Mouse (Mus musculus) hindbrain, embryonic 11.5 days (tissue): Measurements from ENCODE around the gene Napsa. TPM values are rescaled to one million over a fixed set of nuclear protein-coding genes. Genes with fewer than 3 reads are reported as not detected.

Source experiments
- ATAC-seq: fragments of 200-750 bp; cut with Nextera tagmentation; 2 replicates; pipeline ENCODE4 v1.8.0; 2017; ENCODE audit warnings: mild to moderate bottlenecking, moderate TSS enrichment, moderate library complexity; ENCODE audit not compliant: low FRiP score
- DNase-seq: peaks from one replicate; pipeline ENCODE4 v3.0.0-alpha.2; 2015; ENCODE audit warnings: low spot score
- H3K27ac ChIP-seq: fragments of 300-500 bp; sonication (generic); 2 replicates; pipeline ENCODE4 v1.5.1; 2014; ENCODE audit warnings: mild to moderate bottlenecking, low read depth, low read length
- H3K27me3 ChIP-seq: fragments of 300-500 bp; sonication (generic); 2 replicates; pipeline ENCODE4 v1.6.1; 2014; ENCODE audit warnings: mild to moderate bottlenecking, low read length, moderate library complexity, mixed read lengths; ENCODE audit not compliant: control insufficient read depth, insufficient read depth
- H3K36me3 ChIP-seq: fragments of 300-500 bp; sonication (generic); 2 replicates; pipeline ENCODE4 v1.6.1; 2014; ENCODE audit warnings: mild to moderate bottlenecking, low read length, moderate library complexity, mixed read lengths; ENCODE audit not compliant: control insufficient read depth, insufficient read depth
- H3K4me1 ChIP-seq: fragments of 300-500 bp; sonication (generic); replicated peaks from 2 replicates; pipeline ENCODE4 v1.6.1; 2014; ENCODE audit warnings: low read length, mixed read lengths; ENCODE audit not compliant: control insufficient read depth, insufficient read depth
- H3K4me2 ChIP-seq: fragments of 300-500 bp; sonication (generic); replicated peaks from 2 replicates; pipeline ENCODE4 v1.6.1; 2014; ENCODE audit warnings: mild to moderate bottlenecking, low read depth, low read length
- H3K4me3 ChIP-seq: fragments of 300-500 bp; sonication (generic); 2 replicates; pipeline ENCODE4 v1.5.1; 2014; ENCODE audit warnings: low read depth, low read length
- H3K9ac ChIP-seq: fragments of 300-500 bp; sonication (generic); 2 replicates; pipeline ENCODE4 v1.6.1; 2014; ENCODE audit warnings: low read depth, low read length
- H3K9me3 ChIP-seq: fragments of 300-500 bp; sonication (generic); 2 replicates; pipeline ENCODE4 v1.6.1; 2016; ENCODE audit warnings: low read length; ENCODE audit not compliant: control insufficient read depth
- WGBS: fragments of 180-500 bp; shearing (Covaris S2); extraction: QIAGEN DNeasy Blood & Tissue Kit; methylation state at CpG from one replicate; pipeline ENCODE4 v1.1.7; 2014; 5-methylcytosine and 5-hydroxymethylcytosine counted together
- polyA plus RNA-seq: library from polyadenylated mRNA; unstranded; fragments of >200 nt; fragmentation: Nextera tagmentation; extraction: Ambion mirVana; gene quantifications from 2 replicates; pipeline ENCODE4 v1.2.1, GENCODE M21; 2014

Gene Napsa
- polyA plus RNA-seq, 1 experiment from 2014 or later, result 0.28 TPM

- H3K4me3 ChIP-seq, result no peak overlapping the region
- no peak overlapping the region for H3K9ac ChIP-seq
- DNase-seq (peak; percentile 12), ATAC-seq (no peak)
- H3K36me3 ChIP-seq, result no peaks in the 10 kb centered on the region
- no peak overlapping the region for H3K27ac ChIP-seq
- peaks cover 6% of the 10 kb centered on the region for H3K27me3 ChIP-seq
- WGBS, result 16% methylated on average over 10 of the region's 10 CpGs
- no peak overlapping the region for H3K4me2 ChIP-seq
- no peaks in the 10 kb centered on the region for H3K4me1 ChIP-seq
- no peaks in the 10 kb centered on the region for H3K9me3 ChIP-seq
These were observed 43.1 kb downstream of the Napsa start for GRCm38 (mm10) chr7:44615309-44615708.

DNA sequence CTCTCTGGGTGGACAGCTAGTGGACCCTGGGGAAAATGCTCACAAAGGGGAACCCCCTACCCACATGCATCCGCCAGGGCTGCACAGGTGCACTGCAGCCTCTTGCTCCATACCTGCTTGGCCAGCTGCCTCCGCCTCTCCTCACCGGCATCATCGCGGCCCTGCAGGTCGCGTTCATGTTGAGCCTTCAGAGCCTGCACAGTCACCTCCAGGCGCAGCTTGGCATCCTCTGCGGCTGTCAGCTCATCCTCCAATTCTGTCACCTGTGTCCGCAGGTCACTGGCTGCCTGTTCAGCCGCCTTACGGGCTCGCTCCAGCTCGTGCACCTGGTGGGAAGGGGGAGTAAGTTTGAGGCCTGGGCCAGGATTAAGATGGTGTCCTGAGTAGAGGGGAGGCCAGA, 43.8 kb downstream of the Napsa start:
- Histone ChIP-seq H3K4me3 (no peak overlapping the region), H3K9me3 (no peaks in the 10 kb centered on the region), H3K36me3 (no peaks in the 10 kb centered on the region), H3K27me3 (peaks cover 6% of the 10 kb centered on the region), H3K9ac (no peak overlapping the region), H3K27ac (no peak overlapping the region), H3K4me2 (no peak overlapping the region), H3K4me1 (no peaks in the 10 kb centered on the region)
- DNase-seq, result no peak
- no peak for ATAC-seq
- WGBS, result 76% methylated on average over 14 of the region's 14 CpGs

DNA sequence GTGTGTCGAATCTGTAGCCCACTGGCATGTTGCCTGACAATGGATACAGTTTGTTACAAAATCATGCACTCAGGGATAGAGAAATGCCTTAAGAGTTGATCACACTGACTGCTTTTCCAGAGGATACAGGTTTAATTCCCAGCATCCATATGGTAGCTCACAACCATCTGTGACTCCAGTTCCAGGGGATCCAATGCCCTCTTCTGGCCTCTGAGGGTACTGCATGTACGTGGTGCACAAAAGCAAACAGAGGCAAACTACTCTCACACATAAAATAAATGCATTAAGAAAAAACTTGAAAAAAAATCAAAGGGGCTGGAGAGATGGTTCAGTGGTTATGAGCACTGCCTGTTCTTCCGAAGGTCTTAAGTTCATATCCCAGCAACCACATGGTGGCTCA, 44.9 kb downstream of the Napsa start:
- ATAC-seq, result no peak
- no peaks in the 10 kb centered on the region for H3K9me3 ChIP-seq

DNA sequence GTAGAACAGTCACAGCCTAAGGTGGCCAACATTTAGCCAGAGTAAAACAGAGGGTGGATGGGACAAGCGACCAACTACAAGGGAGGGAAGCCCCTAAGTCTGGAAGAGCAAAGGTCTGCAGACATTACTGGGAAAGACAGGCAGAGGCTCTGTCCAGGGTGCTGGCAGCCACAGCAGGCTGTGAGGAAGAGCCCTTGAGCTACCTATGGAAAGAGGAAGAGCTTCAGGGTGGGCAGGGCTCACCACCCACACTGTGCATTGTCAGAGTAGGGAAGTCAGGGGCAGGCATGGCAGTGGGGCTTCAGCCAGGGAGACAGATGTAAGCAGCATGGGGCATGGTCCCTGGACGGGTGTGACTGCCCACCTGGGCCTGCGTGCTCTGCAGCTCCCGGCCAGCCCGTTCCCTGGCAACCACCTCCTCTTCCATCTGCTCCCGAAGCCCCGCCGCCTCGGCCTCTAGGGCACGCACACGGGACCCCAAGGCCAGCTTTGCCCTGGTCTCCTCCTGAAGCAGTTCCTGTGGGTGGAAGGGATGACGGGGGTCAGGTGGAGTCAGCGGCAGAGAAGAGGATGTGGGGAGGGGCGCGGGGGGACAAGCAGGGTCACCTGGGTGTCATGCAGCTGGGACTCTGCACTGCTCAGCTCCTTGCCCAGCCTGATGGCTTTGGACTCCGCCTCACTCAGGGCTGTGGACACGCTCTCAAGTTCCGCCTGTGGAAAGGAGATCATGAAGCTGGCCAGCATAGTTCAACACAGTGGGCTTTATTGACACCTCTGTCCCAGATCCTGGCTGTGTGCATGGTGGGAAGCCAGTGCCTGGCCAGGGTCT, 51.7 kb downstream of the Napsa start:
- H3K9ac ChIP-seq, result no peak overlapping the region
- H3K27ac ChIP-seq, result no peak overlapping the region
- H3K27me3 ChIP-seq, result no peaks in the 10 kb centered on the region
- H3K36me3 ChIP-seq, result no peaks in the 10 kb centered on the region
- no peak overlapping the region for H3K4me2 ChIP-seq
- no peaks in the 10 kb centered on the region for H3K9me3 ChIP-seq
- 43% methylated on average over 18 of the region's 18 CpGs for WGBS
- ATAC-seq, result no peak
- DNase-seq, result peak; percentile 9
- no peak overlapping the region for H3K4me3 ChIP-seq
- H3K4me1 ChIP-seq, result no peaks in the 10 kb centered on the region

More for the DNA sequence above, 44.9 kb downstream of the Napsa start:
- no peak overlapping the region for H3K4me3 ChIP-seq
- H3K27ac ChIP-seq, result no peak overlapping the region
- no peak overlapping the region for H3K9ac ChIP-seq
- H3K4me1 ChIP-seq, result no peaks in the 10 kb centered on the region
- WGBS, result 68% methylated on average over 3 of the region's 3 CpGs
- no peak overlapping the region for H3K4me2 ChIP-seq
- peaks cover 6% of the 10 kb centered on the region for H3K27me3 ChIP-seq
- no peaks in the 10 kb centered on the region for H3K36me3 ChIP-seq
- DNase-seq, result no peak

DNA sequence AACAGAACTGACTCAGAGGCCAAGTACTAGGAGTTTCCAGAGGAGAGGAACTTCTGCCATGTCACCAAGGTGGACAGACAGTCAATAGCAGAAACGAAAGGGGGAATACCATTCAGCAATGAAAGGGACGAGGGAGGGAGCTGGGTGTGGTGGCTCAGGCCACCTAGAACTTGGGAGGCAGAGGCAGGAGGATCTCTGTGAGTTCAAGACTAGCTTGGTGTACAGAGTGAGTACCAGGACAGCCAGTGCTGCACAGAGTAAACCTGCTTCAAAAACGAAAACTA, 52.3 kb downstream of the Napsa start:
- ATAC-seq (no peak), DNase-seq (no peak)
- 82% methylated on average over 3 of the region's 3 CpGs for WGBS
- no peaks in the 10 kb centered on the region for H3K4me1 ChIP-seq
- no peaks in the 10 kb centered on the region for H3K9me3 ChIP-seq
- no peaks in the 10 kb centered on the region for H3K36me3 ChIP-seq
- H3K9ac ChIP-seq, result no peak overlapping the region
- H3K4me3 ChIP-seq, result no peak overlapping the region
- no peak overlapping the region for H3K27ac ChIP-seq
- H3K4me2 ChIP-seq, result no peak overlapping the region
- H3K27me3 ChIP-seq, result no peaks in the 10 kb centered on the region

- no peak for ATAC-seq
- Histone ChIP-seq H3K36me3 (no peaks in the 10 kb centered on the region), H3K9me3 (no peaks in the 10 kb centered on the region), H3K4me3 (no peak overlapping the region), H3K4me1 (no peaks in the 10 kb centered on the region), H3K27me3 (no peaks in the 10 kb centered on the region), H3K27ac (no peak overlapping the region), H3K9ac (no peak overlapping the region), H3K4me2 (no peak overlapping the region)
- WGBS, result 63% methylated on average over 14 of the region's 14 CpGs
- DNase-seq, result no peak
These were observed 52.6 kb downstream of the Napsa start for GRCm38 (mm10) chr7:44624828-44625227.

GRCm38 (mm10) chr7:44625241-44626067, 53.3 kb downstream of the Napsa start:
- no peak overlapping the region for H3K27ac ChIP-seq
- H3K27me3 ChIP-seq, result no peaks in the 10 kb centered on the region
- H3K4me2 ChIP-seq, result no peak overlapping the region
- H3K9ac ChIP-seq, result no peak overlapping the region
- DNase-seq (no peak), ATAC-seq (no peak)
- WGBS, result 86% methylated on average over 13 of the region's 13 CpGs
- no peak overlapping the region for H3K4me3 ChIP-seq
- H3K36me3 ChIP-seq, result no peaks in the 10 kb centered on the region
- H3K4me1 ChIP-seq, result no peaks in the 10 kb centered on the region
- H3K9me3 ChIP-seq, result no peaks in the 10 kb centered on the region

- no peak overlapping the region for H3K27ac ChIP-seq
- H3K9me3 ChIP-seq, result no peaks in the 10 kb centered on the region
- ATAC-seq, result no peak
- H3K9ac ChIP-seq, result no peak overlapping the region
- no peak for DNase-seq
- WGBS, result 63% methylated on average over 1 of the region's 1 CpGs
- H3K36me3 ChIP-seq, result no peaks in the 10 kb centered on the region
- no peaks in the 10 kb centered on the region for H3K27me3 ChIP-seq
- no peak overlapping the region for H3K4me3 ChIP-seq
- H3K4me2 ChIP-seq, result no peak overlapping the region
- no peaks in the 10 kb centered on the region for H3K4me1 ChIP-seq
These were observed 53.8 kb downstream of the Napsa start for GRCm38 (mm10) chr7:44626068-44626385.

GRCm38 (mm10) chr7:44626966-44627365, 54.8 kb downstream of the Napsa start:
- Histone ChIP-seq H3K9me3 (no peaks in the 10 kb centered on the region), H3K27me3 (0 out of 2 replicates have a peak, but pooled peaks cover 3% of the 10 kb centered on the region), H3K9ac (no peak overlapping the region), H3K27ac (no peak overlapping the region), H3K4me3 (no peak overlapping the region), H3K4me2 (no peak overlapping the region), H3K36me3 (no peaks in the 10 kb centered on the region), H3K4me1 (no peaks in the 10 kb centered on the region)
- ATAC-seq (no peak), DNase-seq (no peak)
- 86% methylated on average over 13 of the region's 13 CpGs for WGBS
